Mouse (Mus musculus): ENCODE measurements around the gene Dst. TPM values are rescaled to one million over a fixed set of nuclear protein-coding genes. Genes with fewer than 3 reads are reported as not detected.

Dst gene
- total and polyA plus RNA-seq, 2 experiments from 2014 or later, result 31.7 to 155 TPM

GRCm38 (mm10) chr1:34183250-34183926 is 275.4 kb downstream of the Dst start:
- no peak overlapping the region for H3K4me2 ChIP-seq (ENCODE audit: low read depth, low read length, poor library complexity, severe bottlenecking)
- H3K27ac ChIP-seq (ENCODE audit: low read depth, low read length), result no peak overlapping the region

GRCm38 (mm10) chr1:34184266-34184665 is 276.2 kb downstream of the Dst start:
- 65% methylated on average over 6 of the region's 6 CpGs for WGBS
- Histone ChIP-seq H3K4me1 (ENCODE audit: insufficient read depth, low read length) (no peaks in the 10 kb centered on the region), H3K27me3 (ENCODE audit: insufficient read depth, low read length) (no peaks in the 10 kb centered on the region), H3K9ac (replicated peaks; ENCODE audit: low read length, poor library complexity, severe bottlenecking) (no peak overlapping the region), H3K4me3 (ENCODE audit: low read depth, low read length) (no peak overlapping the region), H3K9me3 (ENCODE audit: low read length) (no peaks in the 10 kb centered on the region), H3K27ac (ENCODE audit: low read depth, low read length) (no peak overlapping the region), H3K36me3 (ENCODE audit: insufficient read depth, low read length) (peaks cover 26% of the 10 kb centered on the region), H3K4me2 (ENCODE audit: low read depth, low read length, poor library complexity, severe bottlenecking) (no peak overlapping the region)
- TF ChIP-seq CTCF (IDR thresholded peaks at IDR 0.05), result no peak
- no peak for ATAC-seq (ENCODE audit: low FRiP score)
- no peak for DNase-seq (ENCODE audit: low spot score)

More at GRCm38 (mm10) chr1:34183250-34183926, 275.4 kb downstream of the Dst start:
- no peaks in the 10 kb centered on the region for H3K4me1 ChIP-seq (ENCODE audit: insufficient read depth, low read length)
- H3K4me3 ChIP-seq (ENCODE audit: low read depth, low read length), result no peak overlapping the region
- ATAC-seq (ENCODE audit: low FRiP score) (no peak), DNase-seq (ENCODE audit: low spot score) (peak; percentile 15)
- no peak overlapping the region for H3K9ac ChIP-seq (replicated peaks; ENCODE audit: low read length, poor library complexity, severe bottlenecking)
- no peak for TF ChIP-seq CTCF (IDR thresholded peaks at IDR 0.05)
- H3K27me3 ChIP-seq (ENCODE audit: insufficient read depth, low read length), result no peaks in the 10 kb centered on the region
- peaks cover 24% of the 10 kb centered on the region for H3K36me3 ChIP-seq (ENCODE audit: insufficient read depth, low read length)
- 35% methylated on average over 12 of the region's 12 CpGs for WGBS
- H3K9me3 ChIP-seq (ENCODE audit: low read length), result no peaks in the 10 kb centered on the region

GRCm38 (mm10) chr1:34186033-34186432 is 278.0 kb downstream of the Dst start:
- DNase-seq (ENCODE audit: low spot score) (no peak), ATAC-seq (ENCODE audit: low FRiP score) (no peak)
- Histone ChIP-seq H3K4me2 (ENCODE audit: low read depth, low read length, poor library complexity, severe bottlenecking) (no peak overlapping the region), H3K27ac (ENCODE audit: low read depth, low read length) (no peak overlapping the region), H3K36me3 (ENCODE audit: insufficient read depth, low read length) (peaks cover 33% of the 10 kb centered on the region), H3K4me3 (ENCODE audit: low read depth, low read length) (no peak overlapping the region), H3K4me1 (ENCODE audit: insufficient read depth, low read length) (no peaks in the 10 kb centered on the region), H3K9me3 (ENCODE audit: low read length) (no peaks in the 10 kb centered on the region), H3K9ac (replicated peaks; ENCODE audit: low read length, poor library complexity, severe bottlenecking) (no peak overlapping the region), H3K27me3 (ENCODE audit: insufficient read depth, low read length) (no peaks in the 10 kb centered on the region)
- WGBS, result 92% methylated on average over 6 of the region's 6 CpGs
- TF ChIP-seq CTCF (IDR thresholded peaks at IDR 0.05), result no peak

GRCm38 (mm10) chr1:34187501-34187900 is 279.5 kb downstream of the Dst start:
- no peak overlapping the region for H3K4me2 ChIP-seq (ENCODE audit: low read depth, low read length, poor library complexity, severe bottlenecking)
- H3K9me3 ChIP-seq (ENCODE audit: low read length), result no peaks in the 10 kb centered on the region
- H3K27ac ChIP-seq (ENCODE audit: low read depth, low read length), result no peak overlapping the region
- DNase-seq (ENCODE audit: low spot score), result no peak
- H3K36me3 ChIP-seq (ENCODE audit: insufficient read depth, low read length), result peaks cover 40% of the 10 kb centered on the region
- H3K4me3 ChIP-seq (ENCODE audit: low read depth, low read length), result no peak overlapping the region
- no peaks in the 10 kb centered on the region for H3K27me3 ChIP-seq (ENCODE audit: insufficient read depth, low read length)
- 81% methylated on average over 5 of the region's 5 CpGs for WGBS
- ATAC-seq (ENCODE audit: low FRiP score), result no peak
- TF ChIP-seq CTCF (IDR thresholded peaks at IDR 0.05), result no peak
- no peaks in the 10 kb centered on the region for H3K4me1 ChIP-seq (ENCODE audit: insufficient read depth, low read length)
- H3K9ac ChIP-seq (replicated peaks; ENCODE audit: low read length, poor library complexity, severe bottlenecking), result no peak overlapping the region

- H3K27ac ChIP-seq (ENCODE audit: low read depth, low read length), result no peak overlapping the region
- ATAC-seq (ENCODE audit: low FRiP score) (no peak), DNase-seq (ENCODE audit: low spot score) (no peak)
- H3K27me3 ChIP-seq (ENCODE audit: insufficient read depth, low read length), result no peaks in the 10 kb centered on the region
- no peaks in the 10 kb centered on the region for H3K9me3 ChIP-seq (ENCODE audit: low read length)
- H3K36me3 ChIP-seq (ENCODE audit: insufficient read depth, low read length), result peaks cover 51% of the 10 kb centered on the region
- no peaks in the 10 kb centered on the region for H3K4me1 ChIP-seq (ENCODE audit: insufficient read depth, low read length)
- no peak overlapping the region for H3K9ac ChIP-seq (replicated peaks; ENCODE audit: low read length, poor library complexity, severe bottlenecking)
- WGBS, result 84% methylated on average over 16 of the region's 16 CpGs
- no peak overlapping the region for H3K4me2 ChIP-seq (ENCODE audit: low read depth, low read length, poor library complexity, severe bottlenecking)
- no peak overlapping the region for H3K4me3 ChIP-seq (ENCODE audit: low read depth, low read length)
- no peak for TF ChIP-seq CTCF (IDR thresholded peaks at IDR 0.05)
Observed at GRCm38 (mm10) chr1:34188721-34189236, 280.8 kb downstream of the Dst start.

GRCm38 (mm10) chr1:34189318-34189717 is 281.3 kb downstream of the Dst start:
- Histone ChIP-seq H3K9me3 (ENCODE audit: low read length) (no peaks in the 10 kb centered on the region), H3K4me2 (ENCODE audit: low read depth, low read length, poor library complexity, severe bottlenecking) (no peak overlapping the region), H3K4me3 (ENCODE audit: low read depth, low read length) (no peak overlapping the region), H3K27ac (ENCODE audit: low read depth, low read length) (no peak overlapping the region), H3K4me1 (ENCODE audit: insufficient read depth, low read length) (no peaks in the 10 kb centered on the region), H3K9ac (replicated peaks; ENCODE audit: low read length, poor library complexity, severe bottlenecking) (no peak overlapping the region), H3K36me3 (ENCODE audit: insufficient read depth, low read length) (peaks cover 52% of the 10 kb centered on the region), H3K27me3 (ENCODE audit: insufficient read depth, low read length) (no peaks in the 10 kb centered on the region)
- DNase-seq (ENCODE audit: low spot score) (peak; percentile 23), ATAC-seq (ENCODE audit: low FRiP score) (no peak)
- 79% methylated on average over 14 of the region's 14 CpGs for WGBS
- TF ChIP-seq CTCF (IDR thresholded peaks at IDR 0.05), result no peak

Data from midbrain, postnatal 0 days (tissue).